Mouse (Mus musculus) CD4-positive, CD25-positive, alpha-beta regulatory T cell, adult 2 months (primary cell): ENCODE results near the gene H2-T22.
"Not testable (repeated sequence)": the region's sequence is repeated elsewhere in the genome, so short reads cannot be mapped to it uniquely, and the experiment has no call there.

Experiments used
- DNase-seq: peaks from one replicate; pipeline ENCODE4 v3.0.0-alpha.2; 2012; ENCODE audit warnings: low read depth, low spot score

Gene H2-T22

DNA sequence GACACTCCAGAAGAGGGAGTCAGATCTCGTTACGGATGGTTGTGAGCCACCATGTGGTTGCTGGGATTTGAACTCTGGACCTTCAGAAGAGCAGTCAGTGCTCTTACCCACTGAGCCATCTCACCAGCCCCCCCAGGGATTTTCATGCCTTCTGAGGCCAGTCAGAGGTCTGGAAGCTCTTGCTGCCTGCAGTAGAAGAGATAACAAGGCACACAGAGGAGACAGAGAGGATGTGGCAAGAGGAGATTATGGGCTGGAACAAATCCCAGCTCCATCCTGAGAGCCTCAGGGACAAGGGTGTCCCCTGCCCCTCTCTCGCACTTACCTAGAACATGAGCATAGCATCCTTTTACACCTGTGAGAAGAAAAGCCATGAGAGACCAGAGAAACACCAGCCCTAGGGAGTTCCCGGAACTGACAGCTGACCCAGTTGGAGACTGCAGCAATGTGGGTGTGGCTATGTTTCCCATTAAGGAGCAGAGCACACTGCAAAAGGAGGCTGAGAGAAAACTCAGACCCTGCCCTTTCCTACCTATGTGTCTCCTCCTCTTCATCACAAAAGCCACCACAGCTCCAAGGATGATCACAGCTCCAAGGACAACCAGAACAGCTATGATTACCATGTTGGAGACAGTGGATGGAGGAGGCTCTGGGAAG, 12.4 kb downstream of the H2-T22 start:
- DNase-seq = not testable (repeated sequence)

DNA sequence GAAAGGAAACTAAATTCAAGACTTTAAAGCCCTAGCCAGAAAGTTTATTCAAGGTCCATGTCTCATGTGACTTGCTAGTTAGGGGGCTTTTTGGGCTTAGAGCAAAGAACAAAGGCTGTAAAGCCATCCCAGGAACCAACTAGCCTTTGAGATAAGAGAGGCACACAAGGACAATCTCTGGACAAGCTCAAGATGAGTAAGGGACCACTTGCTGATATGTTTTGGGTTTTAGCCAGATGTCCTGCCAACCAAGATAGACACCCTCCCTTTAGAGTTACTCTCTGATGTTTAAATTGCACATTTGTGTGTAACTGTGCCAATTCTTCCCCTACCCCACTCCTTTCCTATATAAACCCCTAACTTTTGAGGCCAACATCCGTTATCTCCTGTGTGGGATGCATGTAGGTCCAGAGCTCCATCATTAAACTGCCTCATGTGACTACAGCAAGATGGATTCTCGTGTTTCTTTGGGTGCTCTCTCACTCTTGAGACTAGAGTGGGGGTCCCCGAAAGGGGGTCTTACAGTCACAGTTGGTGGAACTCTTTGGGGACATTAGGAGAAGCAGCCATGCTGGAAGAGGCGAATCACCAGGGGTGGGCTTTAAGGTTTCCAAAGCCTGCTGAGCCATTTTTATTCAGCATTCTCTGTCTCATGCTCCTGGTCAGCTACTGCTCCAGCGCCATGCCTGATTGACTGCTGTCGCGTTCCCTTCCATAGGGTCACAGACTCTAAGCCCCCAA, 13.5 kb downstream of the H2-T22 start:
- no peak for DNase-seq

DNA sequence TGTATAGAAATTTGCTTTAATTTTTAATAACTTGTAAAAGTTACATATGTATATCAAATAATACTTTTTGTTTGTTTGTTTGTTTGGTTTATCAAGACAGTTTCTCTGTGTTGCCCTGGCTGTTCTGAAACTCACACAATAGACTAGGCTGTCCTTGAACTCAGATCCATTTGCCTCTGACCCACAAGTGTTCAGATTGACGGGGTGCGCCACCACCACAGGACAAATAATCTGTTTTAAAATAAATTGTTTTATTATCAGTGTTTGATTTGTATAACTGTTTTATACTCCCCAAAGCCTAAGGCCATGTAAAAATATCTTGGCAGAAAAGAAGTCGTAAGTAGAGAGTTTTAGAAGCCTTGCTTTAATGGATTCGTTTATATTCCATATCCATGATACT, 14.9 kb downstream of the H2-T22 start:
- no peak for DNase-seq

DNA sequence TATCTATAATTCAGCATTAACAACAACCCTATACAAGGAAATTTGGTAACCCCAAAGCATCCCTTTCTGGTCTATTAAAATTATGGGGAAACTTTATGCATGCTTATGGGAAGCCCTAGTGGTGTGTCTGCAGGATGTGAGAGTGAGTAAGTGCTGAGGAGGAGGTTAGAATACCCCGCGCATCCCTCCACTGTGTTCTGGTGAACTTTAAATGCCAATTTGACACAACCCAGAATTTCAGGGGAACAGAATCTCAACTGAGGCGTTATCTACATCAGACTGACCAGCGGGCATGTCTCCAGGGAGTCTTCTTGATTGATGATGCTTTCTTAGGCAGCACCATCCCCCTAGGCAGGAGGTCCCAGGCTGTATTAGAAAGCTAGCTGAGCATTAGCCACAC, 16.6 kb downstream of the H2-T22 start:
- no peak for DNase-seq

DNA sequence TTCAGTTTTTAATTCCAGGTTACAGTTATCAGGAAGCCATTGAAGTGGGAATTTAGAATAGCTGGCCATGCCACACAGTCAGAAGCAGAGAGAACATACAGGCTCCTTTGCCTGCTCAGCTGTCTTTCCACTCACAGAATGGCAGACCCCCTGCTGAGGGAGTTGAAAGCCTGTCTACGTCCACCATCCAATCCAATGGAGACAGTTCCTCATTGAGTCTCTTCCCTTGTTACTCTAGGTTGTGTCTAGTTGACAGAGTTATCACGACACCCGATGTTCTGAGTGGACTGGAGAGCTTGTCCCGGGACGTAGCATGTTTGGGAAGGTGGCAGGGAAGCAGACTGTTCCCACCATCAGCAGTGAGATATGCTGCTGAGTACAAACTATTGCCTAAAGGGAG, 17.4 kb downstream of the H2-T22 start:
- no peak for DNase-seq

DNA sequence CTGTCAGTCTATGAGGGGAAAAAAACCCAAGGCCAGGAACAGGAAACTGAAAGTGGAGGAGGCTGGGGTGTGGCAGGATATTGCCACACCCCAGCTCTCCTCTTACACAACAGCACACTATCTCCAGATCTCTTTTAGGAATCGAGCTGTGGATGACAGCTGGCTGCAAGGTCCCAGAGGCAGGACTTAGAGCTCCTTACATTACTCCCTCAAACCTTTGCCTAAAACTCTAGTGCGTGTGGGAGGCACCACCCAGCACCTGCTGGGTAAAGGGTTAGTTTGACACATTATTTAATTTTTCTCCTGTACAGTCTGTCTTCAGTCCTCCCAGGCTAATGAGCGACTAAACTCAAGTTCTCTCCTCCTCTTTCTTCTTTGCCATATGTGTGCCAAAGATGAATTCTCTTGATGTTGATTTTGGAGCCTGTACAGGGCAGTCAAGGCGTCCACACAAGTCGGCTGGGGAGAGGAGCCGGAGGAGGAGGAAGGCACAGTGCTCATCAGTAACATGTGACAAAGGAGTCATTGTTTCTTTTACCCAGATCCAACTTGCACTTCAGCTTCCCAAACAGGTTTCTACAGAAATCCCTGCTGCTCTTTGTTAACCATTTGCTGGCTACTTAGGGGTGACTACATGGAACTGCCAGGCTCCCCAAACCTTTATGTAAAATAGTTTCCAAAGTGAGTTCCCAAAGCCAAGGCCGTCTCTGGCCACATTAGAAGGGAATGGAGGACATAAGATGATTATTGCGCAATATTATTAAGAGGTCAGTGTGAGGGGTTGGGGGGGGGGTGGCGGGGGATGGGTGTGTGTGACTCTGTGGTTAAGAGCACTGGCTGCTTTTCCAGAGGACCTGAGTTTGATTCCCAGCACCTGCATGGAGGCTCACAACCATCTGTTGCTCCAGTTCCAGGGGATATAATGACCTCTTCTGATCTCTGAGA, 18.6 kb downstream of the H2-T22 start:
- DNase-seq = peak; percentile 62

DNA sequence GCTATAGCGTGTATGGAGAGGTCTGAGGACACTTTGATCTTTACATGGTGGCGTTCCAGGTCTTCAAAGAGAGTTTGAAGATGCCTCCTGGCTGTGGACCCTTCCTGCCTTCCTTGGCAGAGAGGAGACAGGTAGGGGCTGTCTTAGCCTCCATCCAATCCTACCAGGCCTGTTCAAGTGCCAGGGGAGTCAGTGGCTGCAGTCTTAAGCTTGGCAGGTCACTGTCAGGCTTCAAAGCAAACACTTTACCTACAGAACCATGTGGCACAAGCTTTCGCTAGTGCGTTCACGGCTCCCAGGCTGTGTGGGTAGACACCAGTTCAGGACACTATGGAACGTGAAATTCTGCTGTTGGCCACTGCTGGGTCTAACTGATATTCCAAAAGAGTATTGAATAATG, 19.6 kb downstream of the H2-T22 start:
- no peak for DNase-seq

DNA sequence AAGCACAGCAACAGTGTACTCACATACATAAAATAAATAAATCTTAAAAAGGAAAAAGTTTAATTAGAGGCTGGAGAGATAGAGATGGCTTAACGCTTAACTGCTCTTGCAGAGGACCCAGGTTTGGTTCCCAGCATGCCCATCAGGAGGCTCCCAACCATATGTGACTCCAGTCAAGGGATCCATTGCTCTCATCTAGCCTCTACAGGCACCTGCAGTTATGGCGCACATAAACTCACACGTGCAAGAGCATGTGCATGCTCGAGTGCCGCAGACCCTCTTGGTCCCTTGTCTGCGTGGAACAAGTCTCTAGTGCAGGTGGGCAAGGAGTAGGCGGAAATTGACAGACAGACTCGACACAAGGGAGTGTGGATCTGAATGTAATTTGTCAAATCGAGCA, 20.4 kb downstream of the H2-T22 start:
- DNase-seq = no peak

DNA sequence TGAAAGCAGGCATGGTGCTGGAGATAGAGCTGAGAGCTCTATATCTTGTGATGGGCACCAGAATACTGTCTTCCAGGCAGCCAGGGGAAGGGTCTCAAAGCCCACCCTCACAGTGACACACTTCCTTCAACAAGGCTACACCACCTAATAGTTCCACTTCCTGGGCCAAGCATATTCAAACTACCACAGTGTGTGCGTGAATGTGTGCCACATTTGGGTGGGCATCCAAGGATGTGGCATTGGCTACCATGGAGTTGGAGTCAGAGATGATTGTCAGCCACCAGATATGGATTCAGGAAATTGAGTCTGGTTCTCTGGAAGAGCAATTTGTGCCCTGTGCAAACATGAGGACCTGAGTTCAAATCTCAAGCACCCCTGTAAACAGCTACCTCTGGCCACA, 21.2 kb downstream of the H2-T22 start:
- DNase-seq = no peak

DNA sequence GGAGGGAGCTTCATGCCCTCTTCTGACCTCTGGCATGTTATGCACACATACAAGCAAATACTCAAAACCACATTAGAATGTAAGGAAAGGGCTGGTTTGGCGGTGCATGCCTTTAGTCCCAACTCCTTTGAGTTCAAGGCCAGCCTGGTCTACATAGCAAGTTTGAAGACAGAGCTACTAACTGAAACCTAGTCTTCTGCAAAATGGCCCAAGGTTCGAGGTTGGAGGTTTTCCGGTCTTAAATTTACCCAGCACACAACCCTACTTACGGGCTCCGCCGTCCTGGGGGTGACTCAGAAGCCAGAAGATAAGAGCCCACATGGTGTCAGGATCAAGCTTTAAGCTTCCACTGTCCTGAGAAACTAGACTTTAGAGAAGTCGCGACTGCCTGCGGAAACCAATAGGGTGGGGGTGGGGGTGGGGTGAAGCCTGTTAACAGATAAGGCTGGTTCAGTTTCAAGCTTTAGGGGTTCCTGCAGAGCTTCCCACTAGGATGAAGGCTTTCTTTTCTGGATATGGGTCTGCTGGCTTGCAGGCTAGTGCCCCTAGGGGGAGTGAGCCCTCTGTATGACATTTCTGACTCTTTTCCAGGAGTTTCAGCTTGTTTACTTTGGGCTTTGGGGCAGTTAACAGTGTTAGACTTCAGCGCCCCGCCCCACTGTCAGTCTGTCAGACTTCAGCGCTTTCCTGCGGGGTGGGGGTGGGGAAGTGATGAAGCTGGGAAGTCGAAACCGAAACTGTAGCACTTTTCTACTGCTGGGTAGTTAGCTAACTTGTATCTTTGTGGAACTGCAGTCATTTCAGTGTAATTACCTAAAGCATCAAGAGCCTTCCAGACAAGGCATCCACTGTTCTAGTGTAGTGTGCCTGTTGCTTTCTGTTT, 22.1 kb downstream of the H2-T22 start, which contains the start of gene H2-T24:
Gene H2-T24 (minus strand): TSS at position 370 of the 883 bp plus-strand sequence.
- DNase-seq = peak; percentile 93

DNA sequence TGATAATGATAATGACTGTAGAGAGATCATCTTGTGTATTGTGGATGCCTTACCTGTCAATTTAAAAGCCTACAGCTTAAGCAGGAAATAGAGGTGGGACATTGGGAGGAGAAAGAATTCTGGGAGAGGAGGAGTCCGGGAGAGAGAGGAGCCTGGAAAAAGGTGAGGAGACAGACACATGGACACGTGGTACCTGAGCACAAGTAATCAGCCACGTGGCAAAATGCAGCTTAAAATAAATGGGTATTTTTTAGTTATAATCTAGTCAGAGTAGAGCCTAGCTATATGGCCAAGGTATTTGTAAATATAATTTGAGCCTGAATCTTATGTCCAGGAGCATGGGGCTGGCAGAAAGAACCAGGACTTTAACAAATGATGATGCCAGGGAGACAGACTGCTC, 23.0 kb downstream of the H2-T22 start:
- DNase-seq = no peak

DNA sequence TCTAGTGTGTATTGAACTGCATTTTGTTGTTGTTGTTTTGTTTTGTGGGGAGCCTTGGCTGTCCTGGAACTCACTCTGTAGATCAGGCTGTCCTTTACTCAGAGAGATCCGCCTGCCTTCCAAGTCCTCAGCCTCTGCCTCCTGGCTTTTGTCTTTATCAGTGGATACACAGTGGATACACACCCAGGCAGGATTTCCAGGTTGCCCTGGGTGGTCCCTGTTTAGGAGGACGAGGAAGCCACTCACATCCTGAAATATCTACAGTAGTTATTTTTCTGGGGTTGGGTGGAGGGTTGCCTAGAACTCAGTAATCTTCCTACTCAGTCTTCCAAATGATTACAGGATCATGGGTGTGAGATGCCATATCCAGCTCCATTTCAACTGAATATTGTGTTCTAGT, 23.6 kb downstream of the H2-T22 start:
- DNase-seq = no peak

DNA sequence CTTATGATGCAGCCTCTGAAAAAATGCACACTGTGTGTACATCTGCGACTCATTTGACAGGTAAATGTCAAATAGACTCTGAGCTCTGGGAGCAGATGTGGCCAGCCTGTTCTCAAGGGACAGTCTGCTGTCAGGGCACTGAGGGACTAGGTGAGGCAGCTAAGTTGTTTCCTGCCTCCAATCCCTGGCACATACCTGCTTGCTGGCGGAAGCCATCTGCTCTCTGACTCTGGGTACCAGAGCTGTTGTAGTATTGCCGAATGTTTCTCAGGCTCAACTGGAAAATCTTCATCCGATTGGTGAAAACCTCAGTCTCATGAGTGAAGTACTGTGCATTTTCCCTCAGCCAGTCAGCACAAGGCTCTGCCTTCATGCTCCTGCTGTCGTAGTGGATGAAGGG, 25.5 kb downstream of the H2-T22 start:
- DNase-seq = no peak

DNA sequence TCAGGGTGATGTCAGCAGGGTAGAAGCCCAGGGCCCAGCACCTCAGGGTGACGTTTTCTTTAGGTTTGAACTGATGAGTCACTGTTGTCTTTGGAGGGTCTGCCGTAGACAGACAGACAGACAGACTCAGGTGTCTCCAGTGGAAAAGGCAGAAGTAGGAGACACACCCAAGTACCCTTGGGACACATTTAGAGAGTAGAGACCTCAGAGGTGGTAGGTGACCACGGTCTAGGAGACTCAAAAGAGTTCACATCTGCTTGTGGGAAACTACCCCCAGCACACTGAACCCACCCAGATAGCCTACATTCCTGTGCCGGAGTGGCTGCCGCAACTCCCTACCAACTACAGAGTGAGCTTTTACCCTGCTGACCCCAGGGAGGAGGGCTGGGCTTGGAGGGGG, 27.6 kb downstream of the H2-T22 start:
- DNase-seq = no peak

DNA sequence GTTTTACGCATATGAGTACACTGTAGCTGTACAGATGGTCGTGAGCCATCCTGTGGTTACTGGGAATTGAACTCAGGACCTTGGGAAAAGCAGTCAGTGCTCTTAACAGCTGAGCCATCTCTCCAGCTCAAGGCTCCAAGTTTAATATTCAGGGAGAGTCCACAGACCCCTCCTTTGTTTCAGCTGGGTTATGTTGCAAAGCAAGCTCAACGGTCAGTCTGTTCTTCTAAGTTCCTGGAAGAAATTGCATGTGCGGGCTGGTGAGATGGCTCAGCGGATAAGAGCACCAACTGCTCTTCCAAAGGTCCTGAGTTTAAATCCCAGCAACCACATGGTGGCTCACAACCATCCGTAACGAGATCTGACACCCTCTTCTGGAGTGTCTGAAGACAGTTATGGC, 38.1 kb downstream of the H2-T22 start:
- not testable (repeated sequence) for DNase-seq

DNA sequence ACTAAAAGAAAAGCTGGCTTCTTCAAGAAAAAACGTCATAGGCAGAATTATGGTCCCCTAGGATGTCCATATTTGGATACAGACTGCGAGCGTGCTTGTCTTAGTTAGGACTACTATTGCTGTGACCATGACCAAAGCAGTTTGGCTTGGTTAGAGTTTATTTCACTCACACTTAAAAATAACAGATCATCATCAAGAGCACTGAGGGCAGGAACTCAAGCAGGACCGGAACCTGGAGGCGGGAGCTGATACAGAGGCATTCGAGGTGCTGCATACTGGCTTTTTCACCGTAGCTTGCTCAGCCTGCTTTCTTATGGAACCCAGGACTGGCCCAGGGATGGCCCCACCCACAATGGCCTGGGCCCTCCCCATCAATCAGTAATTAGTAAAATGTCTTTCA, 39.2 kb downstream of the H2-T22 start:
- DNase-seq = peak; percentile 44

DNA sequence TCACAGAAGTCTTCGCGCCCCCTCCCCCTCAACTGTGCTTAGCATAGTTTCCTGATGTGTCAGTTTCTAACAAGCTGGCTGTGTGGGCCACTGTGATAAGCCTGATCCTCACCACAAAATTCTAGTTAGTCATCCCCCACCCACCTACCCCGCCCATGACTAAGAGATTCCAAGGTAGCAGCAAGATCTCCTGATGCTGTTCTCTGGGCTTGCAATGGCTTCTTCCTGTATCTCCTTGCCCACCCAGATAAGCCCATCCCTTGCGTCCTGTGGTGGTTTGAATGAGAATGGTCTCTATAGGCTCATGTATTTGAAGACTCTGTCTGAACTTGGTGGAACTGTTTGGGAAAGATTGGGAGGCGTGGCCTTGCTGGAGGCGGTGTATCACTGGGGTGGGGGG, 40.6 kb downstream of the H2-T22 start:
- peak; percentile 69 for DNase-seq

DNA sequence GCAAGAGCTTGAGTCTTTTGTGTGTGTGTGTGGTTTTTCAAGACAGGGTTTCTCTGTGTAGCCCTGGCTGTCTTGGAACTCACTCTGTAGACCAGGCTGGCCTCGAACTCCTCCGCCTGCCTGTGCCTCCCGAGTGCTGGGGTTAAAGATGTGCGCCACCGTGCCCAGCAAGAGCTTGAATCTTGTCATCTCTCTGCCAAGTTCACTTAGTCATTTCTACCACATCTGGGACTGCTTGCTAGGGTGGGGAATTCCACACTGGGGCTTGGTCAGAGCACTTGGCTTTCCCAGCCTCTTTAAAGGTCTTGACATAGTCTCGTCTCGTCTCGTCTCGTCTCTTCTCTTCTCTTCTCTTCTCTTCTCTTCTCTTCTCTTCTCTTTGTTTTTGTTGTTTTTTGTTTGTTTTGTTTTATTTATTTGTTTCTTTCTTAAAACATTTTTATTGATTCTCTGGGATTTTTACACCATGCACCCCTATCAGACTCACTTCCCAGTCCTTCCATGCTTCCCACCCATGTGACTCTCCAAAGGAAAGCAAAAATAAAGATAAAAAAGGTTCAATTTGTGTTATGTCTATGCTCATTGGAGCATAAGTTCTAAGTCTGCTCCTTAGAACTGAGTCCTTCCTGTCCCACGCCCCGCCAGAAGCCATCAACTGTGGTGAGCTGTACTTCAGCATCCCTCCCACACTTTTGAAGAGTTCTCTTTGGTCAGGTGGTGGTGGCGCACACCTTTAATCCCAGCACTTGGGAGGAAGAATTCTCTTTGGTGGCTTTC, 41.2 kb downstream of the H2-T22 start:
- DNase-seq = peak; percentile 80

DNA sequence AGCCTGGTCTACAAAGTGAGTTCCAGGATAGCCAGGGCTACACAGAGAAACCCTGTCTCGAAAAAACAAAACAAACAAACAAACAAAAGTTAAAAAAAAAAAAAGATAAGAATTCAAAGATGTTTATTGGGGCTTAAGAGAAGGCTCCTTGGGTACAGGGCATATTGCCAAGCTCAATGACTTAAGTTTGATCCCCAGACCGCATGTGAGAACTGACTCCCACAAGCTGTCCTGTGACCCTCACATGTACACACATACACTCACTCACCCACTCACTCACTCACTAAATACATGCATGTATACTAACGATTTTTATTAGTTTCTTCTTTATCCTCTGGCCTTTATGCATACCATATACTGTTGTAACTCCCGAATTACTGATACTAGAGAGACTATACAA, 42.2 kb downstream of the H2-T22 start:
- DNase-seq = peak; percentile 27

DNA sequence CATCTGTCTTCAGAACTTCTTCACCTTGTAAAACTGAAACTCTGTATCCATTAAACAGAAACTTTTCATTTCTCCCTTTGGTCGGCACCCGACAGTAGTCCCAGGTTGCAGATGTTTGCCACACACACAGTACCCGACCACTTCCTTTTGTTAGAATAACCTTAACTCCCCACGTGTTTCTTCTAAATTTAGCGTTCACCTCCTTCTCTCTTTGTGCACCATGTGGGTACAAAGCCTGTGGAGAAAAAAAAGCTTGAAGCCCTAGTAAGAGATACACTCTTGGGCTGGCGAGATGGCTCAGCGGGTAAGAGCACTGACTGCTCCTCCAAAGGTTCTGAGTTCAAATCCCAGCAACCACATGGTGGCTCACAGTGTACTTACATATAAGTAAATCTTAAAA, 43.2 kb downstream of the H2-T22 start:
- peak; percentile 84 for DNase-seq
